Mouse (Mus musculus): Measurements from ENCODE around the gene Cyb561d2.

GRCm38 (mm10) chr9:107511436-107511835 lies 30.6 kb downstream of the Cyb561d2 start:
- TF ChIP-seq CTCF (IDR thresholded peaks at IDR 0.05; ENCODE audit: control insufficient read depth, insufficient read depth, low read length) (no peak), POLR2A (IDR thresholded peaks at IDR 0.05; ENCODE audit: borderline replicate concordance, control insufficient read depth, low read depth, low read length) (no peak)

Data from bone marrow, adult 2 months (tissue).